Mouse (Mus musculus): Measurements from ENCODE around the gene Swap70. TPM values are rescaled to one million over a fixed set of nuclear protein-coding genes. Genes with fewer than 3 reads are reported as not detected.

The Swap70 gene
- total RNA-seq, 2 experiments from 2014 or later, result 23.2 to 24.1 TPM

- no peak for DNase-seq
Measured at GRCm38 (mm10) chr7:110309246-110309645, 87.7 kb downstream of the Swap70 start.

DNA sequence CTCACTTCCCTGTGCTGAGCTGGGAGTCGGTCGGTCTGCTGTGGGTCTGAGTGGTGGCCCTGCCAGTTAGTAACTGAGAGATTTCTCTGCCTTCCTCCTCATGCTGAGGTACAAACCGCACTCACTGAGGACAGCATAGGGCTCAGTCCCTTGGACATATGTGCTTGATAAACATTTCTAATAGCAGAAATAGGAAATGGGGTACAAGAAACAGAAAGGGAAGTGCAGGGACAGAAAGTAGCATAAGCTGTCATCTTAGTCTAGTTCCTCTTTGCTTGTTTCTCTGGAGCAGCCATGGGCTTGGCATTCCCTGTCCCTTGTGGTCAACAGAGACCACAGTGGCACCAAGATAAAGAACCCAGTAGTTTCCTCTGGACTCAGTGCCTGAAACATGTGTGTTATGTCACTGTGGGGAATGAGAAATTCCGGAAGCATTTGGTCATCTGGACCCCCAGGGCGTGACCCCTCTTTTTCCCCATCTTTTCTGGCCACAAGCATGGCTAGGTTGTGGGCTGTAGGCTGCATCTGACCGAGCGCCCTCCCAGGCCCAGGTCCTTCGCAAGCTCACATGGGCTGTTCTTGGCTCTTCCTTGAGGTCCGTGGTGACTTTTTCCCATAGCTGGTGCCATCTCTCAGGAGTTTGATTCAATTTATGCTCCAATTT, 92.0 kb downstream of the Swap70 start:
- DNase-seq, result no peak

GRCm38 (mm10) chr7:110314401-110314890, 92.9 kb downstream of the Swap70 start:
- no peak for DNase-seq

DNA sequence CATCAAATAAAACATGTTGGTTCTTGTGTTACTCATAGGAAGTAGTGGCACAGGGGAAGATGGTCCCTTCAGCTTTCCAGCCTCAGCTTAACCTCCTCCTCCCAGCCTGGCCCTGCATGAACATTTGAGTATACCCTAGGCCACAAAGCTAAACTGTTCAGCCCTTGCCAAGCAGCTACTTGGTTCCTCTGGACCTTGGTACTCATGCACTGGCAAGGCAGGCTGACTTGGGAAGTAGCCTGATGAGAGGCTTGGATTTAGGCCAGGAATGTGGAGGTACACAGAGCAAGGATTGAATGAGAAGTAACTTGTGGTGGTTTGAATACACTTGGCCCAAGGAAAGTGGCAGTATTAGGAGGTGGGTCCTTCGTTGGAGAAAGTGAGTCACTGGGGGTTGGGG, 93.8 kb downstream of the Swap70 start:
- no peak for DNase-seq

- DNase-seq, result no peak
Measured at GRCm38 (mm10) chr7:110317412-110317811, 95.9 kb downstream of the Swap70 start.

- DNase-seq, result peak; percentile 65
Measured at GRCm38 (mm10) chr7:110318971-110319519, 97.5 kb downstream of the Swap70 start.

- no peak for DNase-seq
Measured at GRCm38 (mm10) chr7:110321106-110321505, 99.6 kb downstream of the Swap70 start.

DNA sequence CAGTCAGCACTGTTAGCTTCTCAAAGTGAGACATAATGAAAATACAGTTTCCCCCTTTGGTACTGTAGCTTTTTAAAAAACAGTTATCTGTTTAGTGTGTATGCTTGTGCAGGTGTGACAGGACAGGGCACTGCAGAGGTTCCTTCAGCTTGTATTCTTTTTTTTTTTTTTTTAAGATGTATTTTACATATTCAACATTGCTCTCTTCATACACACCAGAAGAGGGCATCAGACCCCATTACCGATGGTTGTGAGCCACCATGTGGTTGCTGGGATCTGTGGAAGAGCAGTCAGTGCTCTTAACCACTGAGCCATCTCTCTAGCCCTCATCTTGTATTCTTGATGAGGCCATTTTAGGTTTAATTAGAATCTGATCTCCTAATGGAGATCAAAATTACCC, 103.3 kb downstream of the Swap70 start:
- DNase-seq, result no peak

DNA sequence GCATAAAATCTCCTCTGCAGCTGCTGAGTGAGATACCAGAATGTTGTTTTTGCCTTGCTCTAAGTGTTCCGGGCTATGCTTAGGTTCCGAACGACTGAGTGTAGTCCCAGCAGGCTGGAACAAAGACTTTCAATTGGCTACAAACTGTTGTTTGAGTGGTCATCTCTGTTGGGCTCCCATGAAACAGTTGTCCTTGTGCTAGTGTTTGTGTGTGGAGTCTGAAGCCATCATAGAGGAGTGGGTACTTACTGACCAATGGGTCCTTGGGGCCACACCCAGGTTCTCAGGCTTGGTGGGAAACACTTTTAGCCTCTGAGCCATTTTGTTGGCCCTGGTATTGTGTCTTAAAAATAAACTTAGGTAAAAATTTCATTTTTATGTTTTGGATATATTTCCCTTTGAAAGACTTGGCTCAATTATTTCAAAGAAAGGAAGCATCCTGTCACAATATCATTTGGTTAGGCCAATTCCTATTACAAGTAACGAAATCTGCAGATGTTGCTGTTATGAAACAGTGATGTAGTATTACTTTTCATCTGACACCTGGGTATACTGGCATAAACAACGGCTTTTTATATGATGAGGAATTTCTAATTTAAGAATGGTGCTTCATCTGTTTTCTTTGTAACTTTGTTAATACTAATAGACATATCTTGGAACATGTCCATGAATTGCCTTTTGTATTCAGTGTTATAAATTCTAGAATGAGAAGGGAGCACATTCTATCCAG, 104.0 kb downstream of the Swap70 start:
- DNase-seq, result no peak

Other genes with a start within 250 kb of the Swap70 start
- gene Tmem41b, start 234.8 kb upstream of the Swap70 start, total RNA-seq (2021), result 10 to 100 TPM; 50.9 to 55.2 TPM
- gene Ipo7, start 203.4 kb upstream of the Swap70 start, total RNA-seq (2021), result 100 to 1,000 TPM in 1 of 2 experiments, 10 to 100 TPM in 1; 99.5 to 103 TPM
- gene Zfp143, start 160.5 kb upstream of the Swap70 start, total RNA-seq (2021), result 10 to 100 TPM; 12.9 to 14.4 TPM
- 10 to 100 TPM; 42.5 to 45.8 TPM for gene Wee1, start 99.7 kb upstream of the Swap70 start, total RNA-seq (2021)